Mouse (Mus musculus) lung, adult 2 months (tissue): ENCODE measurements around the gene Mob1b. TPM values are rescaled to one million over a fixed set of nuclear protein-coding genes. Genes with fewer than 3 reads are reported as not detected.

Experiments
- DNase-seq: peaks from one replicate; pipeline ENCODE4 v3.0.0; 2022
- H3K4me1 ChIP-seq: fragments of 200-500 bp; 2 replicates; pipeline ENCODE4 v1.6.1; 2011; ENCODE audit warnings: low read length; ENCODE audit not compliant: control insufficient read depth, insufficient read depth
- H3K4me3 ChIP-seq: fragments of 200-500 bp; replicated peaks from 2 replicates; pipeline ENCODE3; 2011; ENCODE audit warnings: low read depth, mild to moderate bottlenecking, control low read depth, low read length; ENCODE audit errors: extremely low read depth
- CTCF ChIP-seq: fragments of 200-500 bp; IDR thresholded peaks from 2 replicates; pipeline ENCODE4 v1.5.1; 2011; ENCODE audit warnings: mild to moderate bottlenecking, low read length, control low read depth; ENCODE audit not compliant: insufficient read depth
- POLR2A ChIP-seq: fragments of 200-500 bp; IDR thresholded peaks from 2 replicates; pipeline ENCODE4 v1.6.1; 2011; ENCODE audit warnings: low read depth, mild to moderate bottlenecking, control low read depth, low read length, borderline replicate concordance; ENCODE audit errors: extremely low read depth
- WGBS: fragments of 180-500 bp; shearing (Covaris S2); methylation state at CpG from one replicate; pipeline ENCODE4 v1.1.7; 2018; 5-methylcytosine and 5-hydroxymethylcytosine counted together
- polyA plus RNA-seq: library from polyadenylated mRNA; depleted of rRNA; stranded (reverse); fragments of >200 nt; gene quantifications from 2 replicates; pipeline ENCODE4 v1.2.3, GENCODE M21; 2012

Mob1b gene
- polyA plus RNA-seq, 1 experiment = 7.1 TPM

DNA sequence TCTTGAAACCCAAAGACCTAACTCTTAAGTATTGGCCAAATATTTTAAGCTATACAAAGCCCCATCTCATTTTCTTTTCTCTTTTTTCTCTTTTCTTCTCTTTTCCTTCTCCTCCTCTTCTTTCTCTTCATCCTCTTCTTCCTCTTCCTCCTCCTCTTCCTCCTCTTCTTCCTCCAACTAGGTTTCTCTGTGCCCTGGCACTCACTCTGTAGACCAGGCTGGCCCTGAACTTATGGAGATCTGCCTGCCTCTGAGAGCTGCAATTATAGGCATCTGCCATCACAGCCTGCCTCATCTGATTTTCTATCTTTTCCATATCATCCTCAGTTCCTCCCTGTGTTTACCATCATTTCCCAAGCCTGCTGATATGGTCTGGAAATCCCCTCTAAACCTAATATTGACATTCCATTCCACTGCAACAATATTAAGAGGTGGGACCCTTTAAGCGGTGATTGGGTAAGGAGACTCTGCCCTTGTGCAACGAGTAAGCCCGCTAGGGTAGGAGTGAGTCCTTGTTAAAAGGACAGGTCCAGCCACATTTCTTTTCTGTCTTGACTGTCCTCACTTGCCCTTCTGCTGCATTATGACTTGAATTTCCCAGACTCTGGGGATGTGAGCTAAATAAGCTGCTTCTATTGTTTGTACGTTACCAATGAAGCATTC, 21.3 kb upstream of the Mob1b start:
- 52% methylated on average over 4 of the region's 4 CpGs for WGBS
- TF ChIP-seq CTCF (no peak), POLR2A (no peak)
- DNase-seq = no peak

DNA sequence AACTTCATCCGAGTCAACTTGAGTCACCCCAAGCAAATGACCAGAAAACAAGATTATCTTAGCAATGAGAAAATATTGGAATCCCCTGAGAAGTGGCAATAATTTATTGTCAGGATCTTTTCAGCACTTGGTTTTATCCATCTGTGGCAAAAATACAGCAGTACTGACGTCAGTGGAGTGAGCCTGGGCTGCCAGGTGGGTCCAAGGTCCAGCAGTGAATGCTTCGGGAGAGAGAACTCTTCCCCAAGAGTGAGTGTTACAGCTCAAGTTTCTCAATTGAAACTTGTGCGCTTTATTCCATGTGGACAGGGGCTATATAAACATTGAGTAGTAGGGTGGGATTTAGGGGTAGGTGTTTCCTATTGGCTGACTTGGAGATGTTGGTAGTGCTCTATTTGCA, 18.6 kb upstream of the Mob1b start:
- 69% methylated on average over 4 of the region's 4 CpGs for WGBS
- no peak for DNase-seq
- TF ChIP-seq CTCF = no peak
- TF ChIP-seq POLR2A = no peak

More for the DNA sequence above, 21.3 kb upstream of the Mob1b start:
- Histone ChIP-seq H3K4me1 (no peaks in the 10 kb centered on the region), H3K4me3 (no peak overlapping the region)

DNA sequence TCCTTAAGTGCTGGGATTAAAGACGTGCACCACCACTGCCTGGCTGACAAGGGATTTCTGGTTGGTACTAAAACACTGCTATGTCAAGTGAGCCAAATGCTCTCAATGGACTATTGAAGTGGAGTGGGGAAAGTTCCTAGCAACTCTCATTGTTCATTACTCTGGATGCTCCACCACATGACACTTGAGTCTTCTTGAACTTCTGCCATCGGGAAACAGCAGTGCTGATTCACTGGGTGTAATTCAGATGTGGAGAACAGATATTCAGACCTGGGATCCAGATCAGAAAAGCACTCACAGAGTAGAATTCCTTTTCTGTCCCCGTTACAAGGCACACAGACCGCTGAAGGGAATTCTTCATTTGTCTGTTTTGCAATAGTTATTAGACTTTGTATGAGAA, 17.1 kb upstream of the Mob1b start:
- Histone ChIP-seq H3K4me1 (no peaks in the 10 kb centered on the region), H3K4me3 (no peak overlapping the region)
- WGBS = 68% methylated on average over 4 of the region's 4 CpGs
- TF ChIP-seq POLR2A (no peak), CTCF (no peak)
- DNase-seq = no peak

More for the DNA sequence above, 18.6 kb upstream of the Mob1b start:
- Histone ChIP-seq H3K4me3 (no peak overlapping the region), H3K4me1 (no peaks in the 10 kb centered on the region)

DNA sequence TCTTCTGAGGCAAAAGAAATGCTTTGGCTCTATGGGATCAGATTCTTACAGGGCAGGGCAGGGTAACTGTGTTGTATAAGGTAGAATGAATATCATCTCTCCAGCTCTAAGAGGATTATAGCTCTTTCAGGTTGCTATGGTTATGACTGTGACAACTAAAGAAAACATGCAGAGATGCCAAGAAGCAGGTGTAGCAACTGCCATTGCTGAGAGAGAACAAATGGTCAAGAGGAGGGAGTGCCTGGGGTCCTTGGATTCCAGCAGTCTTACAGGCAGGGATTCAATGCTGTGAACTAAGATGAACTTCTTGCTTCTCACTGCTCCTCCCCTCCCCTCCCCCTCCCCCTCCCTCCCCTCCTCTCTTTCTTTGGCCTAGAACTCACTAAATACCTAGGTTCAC, 9.5 kb upstream of the Mob1b start:
- Histone ChIP-seq H3K4me3 (no peak overlapping the region), H3K4me1 (no peaks in the 10 kb centered on the region)
- no peak for DNase-seq
- TF ChIP-seq POLR2A (no peak), CTCF (no peak)

DNA sequence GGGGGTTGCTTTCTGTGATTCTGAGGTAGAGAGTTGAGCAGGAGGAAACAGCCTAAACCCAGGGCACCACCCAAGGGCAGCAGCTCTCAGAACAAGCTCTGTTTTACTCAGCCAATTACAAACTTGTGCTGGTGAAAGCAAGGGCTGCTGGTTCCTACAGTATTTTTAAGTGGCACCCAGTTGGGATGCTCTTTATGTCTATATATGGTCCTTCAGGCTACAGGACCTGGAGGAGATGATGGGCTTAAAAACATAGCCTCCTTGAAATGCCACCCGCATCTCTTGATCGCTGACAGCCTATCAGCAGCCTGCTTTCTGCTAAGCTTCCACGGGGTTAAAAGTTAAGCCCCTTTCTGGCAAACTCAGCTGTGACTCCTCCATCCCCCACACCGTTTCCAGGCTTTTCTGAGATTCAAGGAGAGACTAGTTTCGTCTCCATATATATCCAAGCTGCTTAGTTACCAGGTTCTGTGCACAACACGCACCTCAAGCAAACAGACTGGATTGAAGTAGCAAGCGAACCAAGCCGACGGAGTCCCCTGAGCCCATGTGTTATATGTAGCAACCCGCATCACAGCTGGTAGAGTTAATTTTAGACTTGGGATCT, 8.9 kb upstream of the Mob1b start:
- TF ChIP-seq POLR2A (no peak), CTCF (no peak)
- Histone ChIP-seq H3K4me3 (no peak overlapping the region), H3K4me1 (no peaks in the 10 kb centered on the region)
- DNase-seq = no peak
- 32% methylated on average over 10 of the region's 10 CpGs for WGBS

DNA sequence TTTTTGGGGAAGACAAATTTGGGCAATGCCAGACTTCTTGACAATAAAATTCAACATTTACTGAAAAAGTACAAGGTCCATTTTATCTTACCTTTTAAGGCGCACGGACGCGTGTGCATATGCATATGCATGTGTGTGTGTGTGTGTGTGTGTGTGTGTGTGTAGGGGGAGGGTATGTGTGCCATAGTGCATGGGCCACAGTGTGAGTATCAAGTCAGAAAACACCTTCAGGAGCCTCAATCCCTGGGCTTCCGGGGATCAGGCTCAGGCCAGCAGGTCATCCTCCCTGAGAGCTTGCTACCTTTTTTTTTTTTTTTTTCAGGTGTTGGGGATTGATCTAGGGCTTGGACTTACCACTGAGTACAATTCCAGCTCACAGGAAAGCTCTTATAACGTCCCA, 8.3 kb upstream of the Mob1b start:
- no peak overlapping the region for H3K4me3 ChIP-seq
- TF ChIP-seq CTCF (no peak), POLR2A (no peak)
- H3K4me1 ChIP-seq = no peaks in the 10 kb centered on the region
- no peak for DNase-seq
- 69% methylated on average over 6 of the region's 6 CpGs for WGBS

DNA sequence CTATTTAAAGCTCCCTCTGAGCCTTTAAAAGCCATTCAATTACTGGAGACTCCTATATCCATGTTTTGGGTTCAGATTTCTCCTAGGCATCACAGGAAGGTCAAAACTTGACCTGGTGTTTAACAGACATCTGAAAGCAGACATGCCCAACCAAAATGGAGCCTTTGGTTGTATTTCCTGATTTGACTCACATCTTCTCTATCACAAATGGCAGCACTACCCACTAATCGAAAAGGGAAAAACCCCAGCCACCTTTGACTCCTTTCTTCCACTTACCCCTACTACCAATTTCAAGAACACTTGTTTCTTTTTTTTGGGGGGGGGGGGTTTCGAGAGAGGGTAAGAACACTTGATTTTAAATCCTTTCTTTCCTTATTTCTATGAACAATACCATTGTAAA, 3.7 kb upstream of the Mob1b start:
- 75% methylated on average over 2 of the region's 2 CpGs for WGBS
- no peak for DNase-seq
- no peak overlapping the region for H3K4me3 ChIP-seq
- peaks cover 9% of the 10 kb centered on the region for H3K4me1 ChIP-seq
- TF ChIP-seq CTCF (no peak), POLR2A (no peak)

DNA sequence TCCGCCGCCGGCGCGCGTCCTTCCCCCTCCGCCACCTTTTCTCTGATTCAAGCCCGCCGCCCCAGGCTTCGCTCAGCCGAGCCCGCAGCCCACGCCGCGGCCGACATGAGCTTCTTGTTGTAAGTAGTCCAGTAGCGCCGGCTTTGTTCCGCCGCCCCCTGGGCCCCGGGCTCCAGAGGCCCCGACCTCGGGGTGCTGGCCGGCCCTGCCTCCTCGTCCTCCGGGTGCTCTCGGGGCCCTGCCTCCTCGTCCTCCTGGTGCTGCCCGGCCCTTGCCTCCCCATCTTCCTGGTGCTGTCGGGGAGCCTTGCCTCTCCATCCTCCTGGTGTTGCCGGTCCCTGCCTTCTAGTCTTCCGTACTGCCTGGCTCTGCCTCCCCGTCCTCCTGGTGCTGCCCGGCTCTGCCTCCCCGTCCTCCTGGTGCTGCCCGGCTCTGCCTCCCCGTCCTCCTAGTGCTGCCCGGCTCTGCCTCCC, 384 bp downstream of the Mob1b start:
- DNase-seq = no peak
- H3K4me3 ChIP-seq = peak overlapping the region; percentile 98
- under 1% methylated on average over 37 of the region's 38 CpGs for WGBS
- TF ChIP-seq POLR2A (no peak), CTCF (no peak)
- peaks cover 15% of the 10 kb centered on the region for H3K4me1 ChIP-seq

DNA sequence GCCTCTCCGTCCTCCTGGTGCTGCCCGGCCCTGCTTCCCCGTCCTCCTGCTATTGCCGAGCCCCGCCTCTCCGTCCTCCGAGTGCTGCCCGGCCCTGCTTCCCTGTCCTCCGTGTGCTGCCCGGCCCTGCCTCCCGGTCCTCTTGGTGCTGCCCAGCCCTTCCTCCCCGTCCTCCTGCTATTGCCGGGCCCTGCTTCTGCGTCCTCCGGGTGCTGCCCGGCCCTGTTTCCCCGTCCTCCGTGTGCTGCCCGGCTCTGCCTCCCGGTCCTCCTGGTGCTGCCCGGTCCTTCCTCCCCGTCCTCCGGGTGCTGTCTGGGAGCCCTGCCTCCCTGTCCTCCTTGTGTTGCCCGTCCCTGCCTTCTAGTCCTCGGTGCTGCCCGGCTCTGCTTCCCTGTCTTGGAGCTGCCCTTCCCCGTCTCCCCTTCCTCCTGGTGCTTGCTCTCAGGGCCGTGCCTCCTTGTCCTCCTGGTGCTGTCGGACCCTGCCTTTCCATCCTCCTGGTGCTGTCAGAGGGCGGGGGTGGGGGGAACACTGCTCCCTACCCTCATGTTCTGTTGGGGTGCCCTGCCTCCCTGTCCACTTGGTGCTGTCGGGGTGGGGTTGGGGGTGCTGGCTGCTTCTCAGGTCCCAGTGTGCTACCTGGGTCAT, 1.0 kb downstream of the Mob1b start:
- peak; percentile 56 for DNase-seq
- WGBS = 2% methylated on average over 31 of the region's 31 CpGs
- Histone ChIP-seq H3K4me3 (peak overlapping the region; percentile 98), H3K4me1 (peaks cover 15% of the 10 kb centered on the region)
- no peak for TF ChIP-seq POLR2A
- TF ChIP-seq CTCF = no peak
